Mouse (Mus musculus) C3H10T1/2 (cell line): ENCODE results near the gene Arrb1. TPM values are rescaled to one million over a fixed set of nuclear protein-coding genes. Genes with fewer than 3 reads are reported as not detected.

ENCODE experiments used
- polyA plus RNA-seq, 2 experiments: library from polyadenylated mRNA; unstranded; fragments of >200 nt; fragmentation: generic; extraction: Trizol; gene quantifications; one replicate each; pipeline ENCODE4 v1.2.1; 2012; ENCODE audit warnings: missing spikeins in 2 of 2

Gene Arrb1
- 10 to 100 TPM in 1 of 2 experiments, 1 to 10 TPM in 1; 3.4 to 11.8 TPM for polyA plus RNA-seq

GRCm38 (mm10) chr7:99534901-99535735, at the start of gene Arrb1:
Gene Arrb1, plus strand, starts transcription at chr7:99535466.

GRCm38 (mm10) chr7:99626376-99627270, 91.4 kb downstream of the Arrb1 start, which contains the start of gene Tpbgl:
Gene Tpbgl, minus strand, starts transcription at chr7:99627103.

Other genes with a start within 250 kb of the Arrb1 start
- 1,000 to 10,000 TPM in 1 of 2 experiments, 100 to 1,000 TPM in 1; 299 to 1,092 TPM for gene Serpinh1, start 182.2 kb upstream of the Arrb1 start, polyA plus RNA-seq
- 10 to 100 TPM in 1 of 2 experiments, 1 to 10 TPM in 1; 8.4 to 14.2 TPM for gene Gdpd5, start 154.1 kb upstream of the Arrb1 start, polyA plus RNA-seq
- not detected for gene Klhl35, start 69.5 kb upstream of the Arrb1 start, polyA plus RNA-seq
- gene Rps3, start 51.7 kb upstream of the Arrb1 start, polyA plus RNA-seq: 1,000 to 10,000 TPM; 2,305 to 4,015 TPM
- gene Tpbgl, start 91.6 kb downstream of the Arrb1 start, polyA plus RNA-seq: not detected
- not detected for gene Slco2b1, start 175.9 kb downstream of the Arrb1 start, polyA plus RNA-seq
- gene Olfr520, start 194.8 kb downstream of the Arrb1 start, polyA plus RNA-seq: not detected
- gene Olfr521, start 228.0 kb downstream of the Arrb1 start, polyA plus RNA-seq: not detected